Mouse (Mus musculus): ENCODE results near the gene Tbx15. TPM values are rescaled to one million over a fixed set of nuclear protein-coding genes. Genes with fewer than 3 reads are reported as not detected.

The Tbx15 gene
- not detected for total RNA-seq (2023)

DNA sequence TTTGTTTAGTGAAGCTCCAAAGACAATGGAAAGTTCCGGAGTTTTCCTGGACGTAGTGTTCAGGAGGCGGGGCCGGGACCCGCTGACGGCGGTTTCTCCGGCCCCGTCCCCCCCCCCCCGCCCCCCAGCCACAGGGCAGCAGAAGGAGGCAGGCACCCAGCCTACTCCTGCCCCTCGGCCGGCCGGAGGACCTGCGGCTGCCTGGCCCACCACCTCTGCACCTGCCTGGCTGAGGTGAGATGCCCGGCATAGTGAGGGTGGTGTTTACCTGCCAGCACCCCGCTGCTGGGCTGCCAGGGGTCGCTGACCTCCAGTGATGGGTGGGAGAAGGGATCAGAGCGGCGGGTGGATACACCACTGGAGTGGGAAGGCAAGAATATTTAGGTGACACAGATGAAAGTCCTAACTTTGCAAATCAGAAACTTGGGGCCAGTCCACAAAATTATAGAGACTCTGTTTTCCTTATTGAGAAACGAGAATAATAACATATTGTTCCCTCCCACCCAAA lies at the start of gene Tbx15:
Tbx15 (plus strand) TSS at position 169 of the 508 bp plus-strand sequence.

Other genes with a start within 250 kb of the Tbx15 start
- 10 to 100 TPM; 11.8 to 12.6 TPM for gene Wars2, start 99.3 kb upstream of the Tbx15 start, total RNA-seq (2023)

Measured in T-cell, adult 66 days (primary cell).